Mouse (Mus musculus) v-Abl transformed pro-B cells (cell line): ENCODE data around the gene Mrps23.

ENCODE experiments used
- in situ Hi-C, 2 experiments: fragments of 400-800 bp; cut with MboI; formaldehyde crosslinking; loops; one replicate each; pipeline ENCODE4 v1.15.1; 2025; ENCODE audit not compliant: unreplicated experiment in 2 of 2

Gene Mrps23

DNA sequence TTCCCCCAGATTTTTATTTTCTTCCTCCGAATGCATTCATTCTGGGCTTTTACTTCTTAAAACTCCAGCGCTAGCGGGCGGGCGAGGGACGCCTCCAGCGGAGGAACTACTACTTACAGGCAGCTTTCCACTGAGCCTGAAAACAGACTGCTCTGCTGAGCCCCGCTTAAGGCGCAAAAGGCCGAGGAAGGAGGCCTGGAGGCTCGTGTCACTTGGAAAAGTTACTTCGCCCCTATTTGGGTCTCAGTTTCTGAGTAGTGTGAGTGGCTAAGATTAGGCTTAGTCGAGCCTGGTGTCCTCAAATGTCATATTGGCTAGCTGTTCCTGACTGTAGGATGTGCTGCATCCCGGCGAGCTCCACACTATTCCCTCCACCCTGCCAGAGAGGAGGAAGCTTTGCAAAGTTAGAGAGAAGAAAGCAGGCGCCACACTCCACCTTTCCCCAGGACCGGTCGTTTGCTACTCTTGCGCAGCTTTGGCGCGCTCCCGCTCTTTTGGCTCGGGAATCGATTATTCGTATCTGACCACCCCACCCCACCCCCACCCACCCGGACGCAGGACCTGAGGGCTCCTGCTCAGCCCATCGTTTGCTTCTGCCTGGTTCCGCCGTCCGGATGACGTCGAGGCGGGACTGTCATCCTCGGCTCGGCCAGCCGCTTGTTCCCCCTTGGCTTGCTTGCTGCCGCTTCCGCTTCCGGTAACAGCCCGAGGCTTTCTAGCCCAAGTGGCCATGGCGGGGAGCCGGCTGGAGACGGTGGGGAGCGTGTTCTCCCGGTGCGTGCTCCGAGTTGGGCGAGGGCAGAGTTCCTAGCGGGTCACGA lies at the start of gene Mrps23:
TSS of gene Mrps23 (plus strand) at position 677 of the 821 bp plus-strand sequence.
- in situ Hi-C loops = no loop called here

DNA sequence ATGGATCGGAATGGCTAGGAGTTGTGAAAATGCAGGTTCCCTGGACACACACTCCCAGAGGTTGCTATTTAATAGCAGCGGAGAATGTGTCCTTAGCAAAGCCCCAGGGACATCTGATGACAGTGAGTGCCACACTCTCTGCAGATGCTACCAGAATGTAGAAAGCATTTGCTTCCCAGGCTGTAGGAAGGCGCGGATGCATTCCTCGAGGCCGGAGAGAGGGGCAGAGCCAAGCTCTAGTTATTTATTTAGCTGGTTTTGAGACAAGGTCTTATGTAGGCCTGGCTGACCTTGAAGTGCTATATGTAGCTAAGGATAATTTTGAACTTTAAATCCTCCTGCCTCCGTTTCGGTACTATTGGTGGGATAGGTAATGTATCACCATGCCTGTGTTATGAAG lies 49.7 kb upstream of the Mrps23 start:
- in situ Hi-C loops = no loop called here

DNA sequence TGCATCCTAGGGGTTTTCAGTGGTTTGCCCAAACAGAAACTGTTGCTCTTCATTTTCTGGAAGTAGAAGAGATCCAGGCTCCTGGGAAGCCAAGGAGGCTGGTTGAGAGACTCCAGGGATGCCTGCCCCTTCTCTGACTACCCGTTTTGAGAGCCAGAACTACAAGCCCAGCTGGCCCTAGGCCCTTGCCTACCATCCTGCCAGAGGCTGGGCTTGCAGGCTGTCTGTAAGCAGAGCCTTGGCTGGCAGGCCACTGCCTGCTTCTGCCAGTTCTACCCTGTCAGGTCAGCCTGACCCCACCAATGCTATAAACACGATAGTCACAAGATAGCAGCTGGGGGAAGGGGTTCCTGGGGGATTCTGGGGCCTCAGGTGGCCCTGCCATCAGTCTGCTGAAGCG lies 48.7 kb upstream of the Mrps23 start:
- in situ Hi-C loops = no loop called here

- in situ Hi-C loops = no loop called here
Observed at GRCm38 (mm10) chr11:88155998-88156397, 48.2 kb upstream of the Mrps23 start.

GRCm38 (mm10) chr11:88156403-88156802 lies 47.8 kb upstream of the Mrps23 start:
- in situ Hi-C loops = no loop called here

GRCm38 (mm10) chr11:88158842-88159246 lies 45.3 kb upstream of the Mrps23 start:
- in situ Hi-C loops = no loop called here

GRCm38 (mm10) chr11:88159389-88159788 lies 44.8 kb upstream of the Mrps23 start:
- in situ Hi-C loops = no loop called here

- in situ Hi-C loops = loop anchor here (5.0 to 10.0 kb wide), 4 partner anchors 37 to 96 kb away; partner anchors contain the start of gene Vezf1 (in 1 of the 2)
Observed at GRCm38 (mm10) chr11:88160316-88160715, 43.9 kb upstream of the Mrps23 start.

DNA sequence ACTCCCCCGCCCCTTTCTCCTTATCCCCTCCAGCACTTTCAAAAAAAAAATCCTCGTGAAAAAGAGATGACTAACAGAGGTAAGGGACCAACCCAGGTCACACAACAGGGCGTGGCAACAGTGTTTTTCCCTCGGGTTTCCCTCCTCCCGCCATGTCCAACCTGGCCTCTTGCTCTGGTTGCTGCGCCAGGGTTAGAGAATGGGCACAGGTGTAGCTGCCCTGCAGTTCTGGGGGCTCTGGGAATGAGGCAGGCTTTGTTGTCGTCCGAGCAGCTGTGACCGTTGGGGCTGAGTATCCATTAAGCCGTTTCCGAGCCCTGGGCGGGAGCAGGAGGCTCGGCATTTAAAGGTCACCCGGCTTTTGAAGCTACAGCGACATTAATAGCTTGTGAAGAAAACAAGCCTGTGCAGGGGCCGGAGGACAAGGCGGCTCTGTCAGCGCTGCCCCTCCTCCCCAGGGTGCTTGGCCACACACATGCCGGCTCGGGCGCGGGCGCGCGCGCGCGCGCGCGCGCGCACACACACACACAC lies 43.1 kb upstream of the Mrps23 start:
- in situ Hi-C loops = loop anchor here (5.0 to 10.0 kb wide), 4 partner anchors 36 to 96 kb away; partner anchors contain the start of gene Vezf1 (in 1 of the 2)

DNA sequence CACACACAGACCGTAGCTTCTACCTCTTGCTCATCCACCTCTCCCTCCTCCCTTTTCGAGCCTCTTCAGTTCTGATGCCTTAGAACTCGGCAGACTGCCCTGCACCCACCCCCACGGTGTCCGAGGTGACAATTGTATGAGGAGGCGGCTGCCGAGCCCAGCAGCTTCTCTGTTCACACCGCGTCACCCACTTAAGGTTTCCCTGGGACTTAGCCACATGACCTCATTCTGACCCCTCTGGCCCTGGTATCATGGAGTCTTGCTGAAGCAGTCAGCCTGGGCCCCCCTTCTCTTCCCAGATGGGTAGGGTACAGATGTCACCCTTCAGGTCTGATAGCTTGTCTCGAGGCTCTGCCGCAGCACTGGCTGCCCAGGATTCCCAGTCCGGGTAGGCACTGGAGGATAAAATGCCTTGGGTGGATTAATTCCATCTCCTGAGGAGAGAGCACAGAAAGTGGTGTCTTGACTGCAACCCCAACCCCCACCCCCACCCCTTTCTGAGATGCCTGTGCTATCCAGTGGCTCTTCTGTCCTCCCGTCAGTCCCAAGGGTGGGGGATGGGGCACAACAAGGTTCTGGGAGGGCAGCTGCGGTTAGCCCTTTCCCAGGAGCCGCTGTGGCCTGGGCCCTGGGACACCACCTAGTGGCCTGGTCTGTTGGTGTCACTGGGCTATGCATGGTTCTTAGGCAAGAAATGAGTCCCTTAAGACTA lies 42.4 kb upstream of the Mrps23 start:
- in situ Hi-C loops = loop anchor here (5.0 to 10.0 kb wide), 4 partner anchors 35 to 97 kb away; partner anchors contain the start of gene Vezf1 (in 1 of the 2)

DNA sequence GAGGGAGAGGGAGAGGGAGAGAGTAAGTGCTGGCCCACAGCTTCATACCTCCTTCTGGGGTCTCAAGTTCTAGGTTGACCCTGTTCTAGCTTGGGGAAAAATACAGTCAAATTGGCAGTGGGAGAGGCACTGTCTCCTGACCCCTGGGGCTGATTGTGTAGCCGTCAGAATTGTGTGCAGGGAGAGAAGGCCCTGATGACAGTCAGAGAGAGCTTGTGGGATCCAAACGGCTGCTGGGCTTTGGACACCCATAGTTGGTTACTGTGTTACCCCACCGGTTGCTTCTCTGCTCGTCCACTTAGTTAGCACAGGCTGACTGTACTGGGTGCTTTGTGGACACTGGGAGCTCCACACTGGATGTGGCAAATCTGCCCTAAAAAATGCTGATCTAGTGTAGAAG lies 41.4 kb upstream of the Mrps23 start:
- in situ Hi-C loops = loop anchor here (5.0 to 10.0 kb wide), 4 partner anchors 35 to 98 kb away; partner anchors contain the start of gene Vezf1 (in 1 of the 2)

- in situ Hi-C loops = loop anchor here (5.0 to 10.0 kb wide), 4 partner anchors 33 to 99 kb away; partner anchors contain the start of gene Vezf1 (in 1 of the 2)
Observed at GRCm38 (mm10) chr11:88164213-88164723, 39.9 kb upstream of the Mrps23 start.

GRCm38 (mm10) chr11:88164801-88165377 lies 39.3 kb upstream of the Mrps23 start:
- in situ Hi-C loops = loop anchor here (5.0 to 10.0 kb wide), 4 partner anchors 32 to 100 kb away; partner anchors contain the start of gene Vezf1 (in 1 of the 2)

DNA sequence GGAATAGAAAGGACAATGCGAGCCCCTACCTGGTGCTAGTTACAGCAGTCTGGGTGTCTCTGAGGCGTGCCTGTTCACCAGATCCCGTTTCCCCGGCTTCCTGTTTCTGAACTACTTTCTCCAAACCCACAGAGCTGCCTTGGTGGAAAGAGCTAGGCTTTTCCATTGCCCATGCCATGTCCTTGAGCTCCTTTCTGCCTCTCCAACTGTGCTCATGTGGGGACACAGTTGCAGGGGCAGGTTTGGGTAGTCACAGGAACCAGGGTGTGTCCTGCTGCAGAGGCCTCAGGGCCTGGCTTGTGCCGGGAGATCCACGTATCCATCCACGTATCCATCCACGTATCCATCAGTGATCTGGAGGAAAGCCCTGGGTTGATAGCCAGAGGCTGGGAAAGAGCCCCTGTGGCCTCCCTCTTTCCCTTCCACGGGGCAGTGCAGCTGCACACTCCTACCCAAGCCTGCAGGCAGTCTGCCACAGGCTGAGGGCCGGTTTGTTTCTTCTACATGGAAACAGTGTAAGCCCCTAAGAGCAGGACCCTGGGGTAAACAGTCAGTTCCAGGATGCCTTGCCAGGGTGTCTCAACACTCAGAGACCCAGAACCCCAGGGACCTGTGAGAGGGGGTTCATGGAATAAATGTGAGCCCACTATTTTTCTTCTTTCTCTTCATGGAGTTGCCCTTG lies 38.4 kb upstream of the Mrps23 start:
- in situ Hi-C loops = loop anchor here in 1 of 2 experiments (10.0 kb wide), 1 partner anchor 101 kb away; the partner anchor contains the start of gene Vezf1

GRCm38 (mm10) chr11:88166471-88166870 lies 37.7 kb upstream of the Mrps23 start:
- in situ Hi-C loops = loop anchor here in 1 of 2 experiments (10.0 kb wide), 1 partner anchor 102 kb away; the partner anchor contains the start of gene Vezf1

DNA sequence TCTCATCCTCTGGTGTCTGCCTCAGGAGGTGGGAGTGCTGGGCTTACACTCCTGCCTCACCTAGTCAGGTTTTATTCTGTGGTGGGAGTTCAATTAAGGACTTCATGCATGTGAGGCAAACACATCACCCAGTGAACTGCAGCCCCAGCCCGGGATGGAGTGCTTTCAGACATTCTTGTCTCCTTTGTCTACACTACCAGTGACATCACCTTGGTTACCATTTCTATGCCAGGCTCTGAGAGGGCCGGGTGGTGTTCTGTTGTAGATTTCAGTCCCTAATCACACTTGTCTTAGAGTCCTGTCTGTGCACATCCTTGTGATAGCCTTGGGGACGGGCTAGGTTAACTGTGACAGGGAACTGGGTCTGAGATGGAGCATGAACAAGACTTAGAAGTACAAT lies 35.6 kb upstream of the Mrps23 start:
- in situ Hi-C loops = loop anchor here in 1 of 2 experiments (10.0 kb wide), 1 partner anchor 104 kb away; the partner anchor contains the start of gene Vezf1

- in situ Hi-C loops = loop anchor here in 1 of 2 experiments (10.0 kb wide), 1 partner anchor 105 kb away; the partner anchor contains the start of gene Vezf1
Observed at GRCm38 (mm10) chr11:88169531-88170040, 34.6 kb upstream of the Mrps23 start.

DNA sequence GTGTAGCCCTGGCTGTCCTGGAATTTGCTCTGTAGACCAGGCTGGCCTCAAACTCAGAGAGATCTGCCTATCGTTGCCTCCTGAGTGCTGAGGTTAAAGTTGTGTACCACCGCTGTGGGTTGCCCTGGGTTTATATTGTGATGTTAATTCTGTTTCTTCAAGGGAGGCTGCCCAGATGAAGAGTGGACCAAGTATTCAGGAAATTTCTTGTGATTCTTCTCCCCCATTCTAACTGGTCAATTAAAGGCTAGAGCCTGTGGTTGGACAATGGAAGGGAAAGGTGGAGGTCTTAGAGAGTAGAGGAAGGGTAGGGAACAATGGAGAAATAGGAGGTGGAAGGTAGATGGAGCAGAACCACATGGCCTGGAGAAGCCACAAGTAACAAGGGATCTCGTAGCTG lies 33.6 kb upstream of the Mrps23 start:
- in situ Hi-C loops = no loop called here

DNA sequence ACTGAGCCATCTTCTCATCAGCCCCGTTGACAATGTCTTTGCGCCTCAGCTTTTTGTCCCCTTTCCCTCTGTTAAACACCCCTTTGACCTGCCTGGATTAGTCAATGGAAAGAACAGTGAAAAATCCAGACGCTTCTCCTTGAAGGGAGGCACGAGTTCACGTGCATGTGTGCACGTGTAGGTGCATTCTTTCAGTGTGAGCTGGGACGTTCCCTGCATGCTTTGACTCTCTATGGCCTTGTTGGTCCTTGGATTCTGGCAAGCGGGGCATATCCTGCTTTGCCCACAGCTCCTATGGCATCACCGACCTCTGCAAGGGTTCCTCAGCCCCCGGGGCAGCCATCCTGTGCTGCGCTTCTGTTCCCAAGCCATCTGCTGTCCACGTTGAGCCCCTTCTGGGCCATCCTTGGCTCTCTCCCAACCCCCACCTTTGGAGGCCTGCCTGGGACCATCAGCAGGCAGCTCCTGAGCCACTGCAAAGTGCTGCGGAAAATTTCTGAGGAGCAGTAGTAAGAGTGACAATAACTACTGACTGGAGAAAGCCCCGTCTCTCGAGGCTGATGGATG lies 32.2 kb upstream of the Mrps23 start:
- in situ Hi-C loops = no loop called here
